Mouse (Mus musculus): ENCODE measurements at regions not wholly inside any gene's neighbourhood (a gene's known extent, or its start where the extent isn't known, plus 50 kb on each side); places are given as distances from the start of the nearest gene placed in this dataset.

DNA sequence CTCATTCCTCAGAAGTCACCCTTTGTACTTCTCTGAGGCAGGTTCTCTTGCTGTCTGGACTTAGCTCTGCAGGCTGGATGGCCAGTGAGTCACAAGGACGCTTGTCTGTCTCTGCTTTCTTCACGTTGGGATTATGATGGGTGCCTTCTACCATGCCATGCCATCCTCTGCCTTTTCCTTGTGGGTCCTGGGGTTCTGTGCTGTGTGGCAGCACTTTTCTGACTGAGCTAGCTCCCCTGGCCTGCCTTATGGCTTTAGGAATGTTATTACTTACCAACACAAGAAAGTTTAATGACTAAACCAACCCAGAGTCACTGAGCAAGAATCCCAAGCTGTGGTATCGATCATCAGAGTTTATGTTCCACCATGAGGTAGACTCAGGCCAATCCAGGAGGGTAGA lies 280.7 kb downstream of the Gm49356 start:
- no peak for DNase-seq (ENCODE audit: low spot score in 2 of 2)

DNA sequence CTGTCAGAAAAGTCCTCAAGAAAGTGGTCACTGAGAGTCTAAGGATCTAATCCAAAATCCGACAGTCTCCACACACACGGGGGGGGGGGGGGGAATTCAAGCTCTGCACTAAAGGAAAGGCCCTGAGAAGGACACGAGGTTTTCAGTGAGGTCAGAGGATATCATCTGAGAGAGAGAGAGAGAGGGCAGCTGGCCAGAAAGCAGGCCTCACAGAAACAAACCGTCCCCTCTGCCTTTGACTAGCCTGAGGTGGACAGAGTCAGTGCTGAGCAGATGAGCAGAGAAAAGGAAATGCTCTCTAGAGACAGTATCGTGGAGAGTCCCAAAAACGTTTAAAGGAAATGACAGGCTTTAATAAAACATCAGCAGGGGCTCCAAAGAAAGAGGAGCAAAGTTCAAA lies 282.0 kb downstream of the Gm49356 start:
- DNase-seq (ENCODE audit: low spot score in 2 of 2) = no peak

DNA sequence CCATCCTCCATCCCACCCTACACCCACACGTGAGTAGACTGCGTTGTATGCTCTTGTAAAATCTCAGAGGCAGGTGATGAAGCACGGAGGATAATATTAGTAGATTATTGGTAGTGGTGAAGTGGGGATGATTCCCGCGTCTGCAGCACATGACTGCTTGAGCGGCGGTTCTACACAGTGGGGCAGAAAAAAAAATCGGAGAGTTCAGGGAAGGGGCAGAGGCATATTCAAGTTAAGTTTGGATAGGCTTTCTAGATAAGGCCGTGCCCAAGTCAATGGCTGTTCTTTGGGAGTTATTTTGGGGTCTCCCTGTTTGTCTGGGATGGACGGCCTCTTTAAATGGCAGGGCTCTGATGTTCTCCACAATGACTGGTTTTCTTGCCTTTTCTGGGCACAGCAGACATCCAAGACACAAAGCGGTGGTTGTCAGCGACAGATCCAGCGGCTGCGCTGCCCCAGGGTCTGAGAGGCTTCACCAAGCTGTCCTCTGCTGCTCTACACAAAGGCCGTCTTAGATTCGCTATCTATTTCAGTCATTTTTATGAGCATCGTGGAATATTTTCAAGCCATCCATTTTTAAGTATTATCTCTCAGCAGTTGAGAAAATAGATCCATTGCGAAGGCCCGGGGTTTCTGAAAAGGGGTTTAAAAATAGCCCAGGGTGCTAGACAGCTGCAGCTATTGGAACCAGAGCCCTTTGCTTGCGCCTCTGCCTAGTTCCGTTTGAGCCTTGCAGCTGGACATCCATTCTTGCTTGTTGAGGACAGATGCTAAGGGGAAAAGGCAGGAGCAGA lies 284.6 kb downstream of the Gm49356 start:
- no peak for DNase-seq (ENCODE audit: low spot score in 2 of 2)

DNA sequence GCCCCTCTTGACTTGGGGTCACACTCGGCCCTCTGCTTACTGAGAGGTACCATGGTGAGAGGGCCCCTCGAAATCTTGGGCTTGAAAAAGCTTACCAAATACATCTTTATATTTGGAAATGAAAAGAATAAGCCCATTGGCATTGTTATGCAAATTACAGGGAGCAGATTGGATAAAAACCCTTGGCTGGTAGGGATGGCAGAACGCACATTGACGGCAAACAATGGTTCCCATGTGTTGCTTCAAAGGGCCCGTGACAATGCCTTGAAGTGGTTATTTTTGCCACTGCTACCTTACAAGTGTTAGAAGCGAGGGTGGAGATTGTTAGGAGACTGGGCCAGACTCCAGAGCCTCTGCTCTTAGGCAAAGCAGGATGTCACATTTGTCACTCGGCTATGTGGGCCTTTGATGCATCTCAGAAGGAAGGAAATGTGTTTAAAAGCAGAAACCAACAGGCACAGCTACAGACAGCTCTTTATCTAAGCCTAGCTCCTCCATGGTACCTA lies 285.2 kb downstream of the Gm49356 start:
- DNase-seq (ENCODE audit: low spot score in 2 of 2) = no peak

DNA sequence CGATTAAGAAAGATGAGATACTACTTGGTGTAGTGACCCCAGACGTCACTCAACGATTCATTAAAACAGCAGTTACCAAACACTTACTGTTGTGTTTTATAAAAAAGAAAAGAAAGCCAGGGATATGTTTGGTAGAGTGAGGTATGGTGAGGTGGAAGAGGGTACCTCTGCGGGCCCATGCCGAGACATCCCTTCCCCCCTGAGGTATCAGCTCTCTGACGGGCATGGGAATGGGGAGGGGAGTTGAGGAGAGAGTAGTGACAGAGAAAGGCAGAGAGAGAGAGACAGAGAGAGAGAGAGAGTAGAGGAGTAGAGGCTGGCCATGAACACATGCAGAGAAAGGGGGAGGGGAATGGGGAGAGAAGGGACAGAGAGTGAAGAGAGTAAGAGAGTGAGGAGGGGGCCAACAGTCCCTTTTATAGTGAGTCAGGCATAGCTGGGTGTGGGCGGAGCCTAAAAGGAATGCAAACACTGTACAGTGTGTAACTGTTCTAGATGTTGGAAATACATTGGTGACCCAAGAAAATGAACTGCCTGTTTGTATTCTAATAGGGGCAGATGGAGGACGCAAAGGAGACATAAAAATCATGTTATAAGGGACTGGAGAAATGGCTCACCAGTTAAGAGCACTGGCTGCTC lies 285.9 kb downstream of the Gm49356 start:
- DNase-seq (ENCODE audit: low spot score in 2 of 2) = no peak

DNA sequence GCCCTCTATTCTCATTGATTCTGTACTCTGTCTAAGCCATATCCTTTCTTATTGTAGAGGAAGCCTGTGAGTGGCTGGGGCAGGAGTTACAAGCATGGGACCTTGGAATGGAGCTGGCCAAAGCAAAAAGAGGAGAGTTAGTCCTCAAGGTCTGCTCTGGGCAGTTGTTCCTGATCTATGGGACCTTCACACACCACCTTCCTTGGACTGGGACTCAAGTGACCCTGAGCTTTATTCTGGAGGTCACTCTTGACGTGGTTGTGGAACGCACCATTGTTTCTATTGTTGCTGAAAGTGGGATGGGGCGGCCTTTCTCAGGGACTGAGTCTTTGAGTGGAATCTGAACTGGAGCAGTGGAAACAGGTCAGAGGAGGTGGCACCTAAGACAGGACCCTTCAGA lies 291.0 kb downstream of the Gm49356 start:
- DNase-seq (ENCODE audit: low spot score in 2 of 2) = no peak

DNA sequence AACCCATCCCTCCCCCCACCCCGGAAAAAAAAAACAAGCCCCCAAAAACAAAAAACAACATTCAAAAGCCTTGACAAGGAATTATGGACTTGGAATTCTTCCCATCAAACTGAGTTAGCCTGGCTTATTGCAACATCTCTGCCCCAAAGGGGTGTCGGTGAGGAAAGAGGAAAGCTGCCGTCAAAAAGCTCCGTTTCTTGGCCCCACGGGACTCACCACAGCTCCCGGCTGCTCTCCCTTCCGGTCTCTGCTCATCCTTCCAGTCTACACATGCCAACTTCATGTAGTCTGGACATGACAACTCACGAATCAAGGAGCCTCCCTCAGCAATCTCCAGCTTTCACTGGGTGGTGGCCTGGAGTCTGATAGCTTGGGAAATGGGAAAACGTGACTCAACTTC lies 295.4 kb downstream of the Gm49356 start:
- DNase-seq (ENCODE audit: low spot score in 2 of 2) = peak in 1 of 2 experiments; percentile 46

DNA sequence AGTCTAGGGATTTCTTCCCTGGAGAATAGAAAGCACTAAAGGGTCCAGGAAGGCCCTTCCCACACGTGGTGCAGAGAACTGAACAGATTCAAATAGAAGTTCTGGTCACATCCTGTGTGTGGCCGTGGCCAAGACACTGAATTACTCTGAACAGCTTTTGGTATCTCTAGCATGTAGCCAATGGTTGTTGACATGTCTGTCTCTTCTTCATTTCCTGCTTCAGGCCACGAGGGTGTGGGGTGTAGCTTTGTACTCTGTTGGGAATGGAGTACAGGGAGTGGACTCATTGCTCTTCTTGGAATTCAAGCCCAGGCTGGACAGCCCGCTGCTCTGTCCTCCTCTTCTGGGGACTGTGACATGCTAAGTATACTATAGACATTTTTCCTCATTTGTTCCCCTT lies 298.5 kb downstream of the Gm49356 start:
- no peak for DNase-seq (ENCODE audit: low spot score in 2 of 2)

DNA sequence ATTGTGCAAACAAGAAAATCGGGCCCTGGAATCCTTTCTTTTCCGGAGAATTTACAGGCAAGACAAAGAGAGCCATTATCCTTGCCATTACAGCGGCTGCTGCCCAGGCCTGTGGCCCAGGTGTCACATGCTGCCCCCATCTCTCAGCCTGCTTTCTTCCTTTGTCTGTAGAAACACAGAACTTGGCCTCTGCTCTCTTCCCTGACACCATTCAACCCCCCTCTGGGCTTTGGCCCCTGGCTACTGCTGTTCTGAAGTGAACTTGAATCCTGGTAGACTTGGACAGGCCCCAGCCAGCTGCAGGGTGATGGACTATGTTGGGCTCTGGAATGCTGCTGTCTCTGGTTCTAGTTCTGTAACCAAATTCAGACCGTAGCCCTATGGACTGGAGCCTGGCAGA lies 299.3 kb downstream of the Gm49356 start:
- no peak for DNase-seq (ENCODE audit: low spot score in 2 of 2)

DNA sequence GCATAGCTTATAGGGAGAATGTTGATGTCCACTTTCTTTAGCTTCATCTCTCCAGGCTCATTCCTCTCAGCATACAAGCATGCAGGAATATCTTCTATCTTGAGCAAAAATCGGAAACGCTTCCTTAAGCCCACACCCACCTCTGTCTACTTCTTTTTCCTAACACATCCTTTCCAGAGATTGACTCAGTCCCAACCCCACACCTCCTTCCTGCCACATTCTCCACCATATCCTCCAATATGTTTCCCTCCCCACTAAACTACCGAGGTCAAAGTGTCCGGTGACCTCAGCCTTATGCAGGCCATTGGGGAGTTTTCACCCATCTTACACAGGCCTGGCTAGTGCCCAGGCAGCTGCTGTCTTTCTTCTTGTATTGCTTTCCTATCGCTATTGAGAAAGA lies 301.4 kb downstream of the Gm49356 start:
- DNase-seq (ENCODE audit: low spot score in 2 of 2) = no peak

DNA sequence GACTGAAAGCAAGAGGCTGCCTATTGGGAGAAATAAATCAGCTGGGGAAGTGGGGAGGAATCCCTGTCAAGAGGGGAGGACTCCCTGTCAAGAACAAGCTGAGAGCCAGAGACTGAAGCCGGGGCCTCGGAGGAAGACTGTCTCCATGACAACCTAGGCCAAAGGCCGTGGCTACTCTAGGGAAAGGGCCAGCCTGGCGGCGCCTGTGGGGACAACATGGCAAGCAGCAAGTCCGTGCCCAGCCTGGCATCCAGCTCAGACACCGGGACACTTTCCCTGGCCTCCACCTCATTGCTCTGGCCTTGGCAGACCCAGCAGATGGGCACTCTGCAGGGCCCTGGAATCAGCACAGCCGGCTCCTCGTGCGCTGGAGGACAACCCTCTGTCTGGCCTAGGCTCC lies 305.3 kb downstream of the Gm49356 start:
- peak in 1 of 2 experiments; percentile 75 for DNase-seq (ENCODE audit: low spot score in 2 of 2)

DNA sequence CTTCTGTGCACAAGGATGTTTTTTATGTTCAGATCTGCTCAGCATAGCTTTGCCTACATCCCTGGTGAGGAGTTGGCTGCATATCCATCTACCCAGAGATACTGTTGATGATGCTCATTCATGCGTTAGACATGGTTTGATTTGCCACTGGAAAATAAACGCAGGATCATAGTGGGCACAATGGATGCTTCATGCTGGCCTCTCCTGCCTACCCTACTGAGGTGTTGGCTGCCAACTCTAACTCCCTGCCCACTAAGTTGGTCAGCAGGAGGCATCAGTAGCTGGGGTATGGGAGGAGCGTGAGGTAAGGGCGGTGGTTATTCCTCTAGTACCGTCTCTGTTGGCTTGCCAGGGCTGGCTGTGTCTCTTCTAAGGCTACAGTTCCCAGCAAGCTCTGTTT lies 307.3 kb downstream of the Gm49356 start:
- no peak for DNase-seq (ENCODE audit: low spot score in 2 of 2)

DNA sequence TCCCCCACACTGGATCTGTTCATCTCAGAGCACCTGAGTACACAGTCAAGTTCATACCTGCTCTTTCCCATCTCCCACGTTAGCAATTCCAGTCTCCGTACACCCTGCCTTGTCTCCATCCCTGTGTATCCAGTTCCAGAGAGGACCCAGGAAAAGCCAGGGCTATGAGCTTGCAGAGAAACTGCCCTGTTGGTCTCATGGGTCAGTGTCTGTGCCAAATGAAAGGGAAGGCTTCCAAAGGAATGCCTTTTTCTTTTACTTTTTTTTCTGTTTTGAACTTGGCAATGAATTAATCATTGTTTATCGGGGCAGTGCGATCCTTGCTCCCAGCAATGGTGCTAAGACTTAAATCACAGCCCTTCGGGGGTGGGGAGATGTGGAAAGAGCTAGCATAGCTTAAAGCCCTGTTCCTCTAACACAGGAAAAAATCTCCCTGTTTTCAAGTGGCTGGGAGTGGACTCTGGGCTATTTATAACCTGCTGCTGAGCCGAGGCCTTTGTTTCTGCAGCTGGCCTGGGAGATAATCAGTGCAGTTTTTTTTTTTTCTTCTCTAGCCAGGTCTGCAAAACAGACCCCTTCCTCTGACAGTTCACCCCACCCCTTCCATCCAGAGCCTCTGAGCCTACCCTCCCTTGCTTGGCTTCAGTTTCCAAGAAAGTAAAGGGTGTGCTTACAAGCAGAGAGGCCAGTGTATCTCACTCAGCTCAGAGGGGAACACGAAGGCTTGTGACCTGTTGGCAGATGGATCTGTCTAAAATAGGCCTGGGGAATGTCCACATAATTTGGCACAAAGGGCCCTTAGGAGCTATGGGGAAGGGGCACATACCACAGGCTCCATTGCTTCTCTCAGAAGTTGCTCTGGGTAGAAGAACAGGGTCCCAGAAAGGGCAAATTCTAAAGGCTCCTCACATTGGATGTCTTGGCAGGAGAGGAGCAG lies 308.6 kb downstream of the Gm49356 start:
- peak; percentile 20 to 65 for DNase-seq (ENCODE audit: low spot score in 2 of 2)

DNA sequence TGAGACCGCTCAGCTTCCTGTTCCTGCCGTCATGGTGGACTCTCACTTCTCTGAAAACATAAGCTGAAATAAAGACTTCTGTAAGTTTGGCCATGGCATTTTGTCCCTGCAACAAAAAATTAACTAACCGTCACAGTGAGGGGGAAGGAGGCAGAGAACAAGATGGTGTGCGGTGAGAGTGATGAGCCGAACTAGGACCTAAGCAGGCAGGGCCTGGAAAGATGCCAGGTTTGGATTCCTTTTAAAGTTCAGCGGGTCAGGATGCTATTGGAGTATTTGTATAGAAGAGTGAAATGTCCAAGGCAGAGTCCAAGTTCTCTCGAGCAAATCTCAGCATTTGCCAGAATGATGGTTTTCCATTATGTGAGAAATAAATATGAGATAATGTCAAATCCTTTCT lies 312.3 kb downstream of the Gm49356 start:
- DNase-seq (ENCODE audit: low spot score in 2 of 2) = no peak

DNA sequence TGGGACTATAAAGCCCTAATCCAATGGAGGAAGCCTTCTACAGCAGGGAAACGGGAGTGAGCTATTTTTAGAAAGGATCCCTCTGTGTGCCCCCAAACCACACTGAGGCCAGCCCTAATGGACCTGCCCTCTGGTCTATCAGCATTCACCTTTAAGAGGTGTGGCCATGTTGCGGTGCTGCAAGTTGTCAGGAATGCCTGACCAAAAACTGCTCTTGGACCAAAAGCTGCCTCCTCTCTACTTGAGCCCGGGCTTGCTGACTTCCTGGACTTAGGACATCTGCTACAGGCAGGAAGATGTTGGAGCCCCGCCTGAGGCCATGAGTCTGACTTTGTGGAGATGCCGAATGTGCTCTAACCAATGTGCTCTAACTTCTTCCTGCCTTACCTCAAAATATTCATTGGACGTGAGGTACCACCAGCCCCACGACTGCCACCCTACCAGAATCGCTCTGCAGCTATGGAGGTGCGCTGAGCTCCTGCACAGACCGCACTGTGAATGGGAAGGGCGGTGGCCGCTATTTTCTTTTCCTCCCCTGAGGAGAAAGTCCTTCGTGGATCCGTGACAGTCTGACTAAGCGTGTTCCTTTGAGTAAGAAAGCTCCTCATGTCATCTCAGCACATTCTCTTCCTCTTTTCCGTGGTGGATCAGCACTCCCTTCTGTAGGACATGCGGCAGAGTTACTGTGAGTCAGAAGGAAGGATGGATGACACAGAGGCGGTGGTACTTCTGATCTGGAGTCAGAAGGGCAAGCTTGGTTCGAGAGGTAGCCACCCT lies 313.0 kb downstream of the Gm49356 start:
- DNase-seq (ENCODE audit: low spot score in 2 of 2) = no peak

DNA sequence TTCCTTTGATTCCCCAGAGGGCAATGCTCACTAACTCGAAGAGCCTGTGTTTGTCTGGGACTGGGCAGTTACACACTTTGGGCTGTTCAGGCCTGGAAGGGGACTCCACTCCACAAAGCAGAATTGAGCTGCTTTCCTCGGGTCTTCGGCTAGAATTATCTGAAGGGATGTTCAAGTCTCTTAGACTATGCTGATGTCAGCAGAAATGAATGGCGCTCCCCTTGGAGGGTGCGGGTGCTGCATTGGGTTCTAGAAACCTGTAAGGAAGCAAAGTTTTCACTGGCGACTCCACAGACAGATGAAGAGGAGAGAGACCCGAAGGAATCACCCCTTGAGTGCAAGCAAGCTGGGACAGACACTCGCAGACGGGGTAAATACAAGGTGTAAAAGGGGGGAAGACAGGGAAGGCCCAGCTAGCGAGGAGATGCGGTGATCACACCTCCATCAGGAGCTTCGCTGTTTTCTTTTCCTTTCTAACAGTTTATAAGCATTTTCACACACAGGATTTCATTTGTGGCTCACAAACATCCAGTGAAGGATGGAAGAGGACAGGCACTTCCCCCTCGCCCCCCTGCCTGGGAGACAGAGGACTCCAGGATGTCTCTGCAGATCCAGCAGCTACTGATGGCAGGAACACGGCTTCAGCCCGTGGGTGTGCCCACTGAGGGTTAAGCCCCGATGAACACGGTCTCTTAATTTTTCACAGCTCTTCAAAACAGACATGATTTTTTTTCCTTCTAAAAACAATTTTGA lies 314.2 kb downstream of the Gm49356 start:
- no peak for DNase-seq (ENCODE audit: low spot score in 2 of 2)

DNA sequence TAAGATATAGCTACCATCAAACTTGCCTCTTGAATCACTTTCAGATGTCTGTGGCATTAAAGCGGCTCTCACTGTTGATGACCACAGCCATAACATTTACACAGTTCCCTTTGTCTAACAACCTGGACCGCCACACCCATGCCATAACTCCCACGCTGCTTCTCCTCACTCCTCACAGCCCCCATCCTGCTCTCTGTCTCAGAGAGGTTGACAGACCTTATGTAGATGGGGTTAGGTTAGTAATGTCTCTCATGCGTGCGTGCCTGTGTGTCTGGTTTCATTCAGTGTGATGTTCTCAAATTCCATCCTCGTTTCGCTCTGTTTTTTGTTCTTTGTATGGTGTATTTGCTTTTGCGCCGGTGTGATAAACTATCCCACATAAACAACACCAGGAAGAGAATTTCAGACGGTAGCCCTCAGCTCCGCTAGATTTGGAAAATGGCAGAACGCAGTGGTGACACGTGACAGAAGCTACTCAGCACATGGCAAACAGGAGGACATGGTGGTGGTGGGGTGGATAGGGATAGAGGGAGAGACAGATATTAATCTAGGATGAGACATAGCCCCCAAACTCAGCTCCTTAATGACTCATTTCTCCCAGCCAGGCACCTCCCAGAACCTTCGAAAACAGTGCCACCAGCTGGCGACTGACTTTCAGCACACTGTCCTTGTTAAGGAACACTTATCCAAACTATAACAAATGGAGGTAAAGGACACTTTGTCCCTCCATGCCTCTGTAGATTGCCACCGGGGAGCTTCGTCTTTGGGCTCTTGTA lies 314.9 kb downstream of the Gm49356 start:
- DNase-seq (ENCODE audit: low spot score in 2 of 2) = no peak

DNA sequence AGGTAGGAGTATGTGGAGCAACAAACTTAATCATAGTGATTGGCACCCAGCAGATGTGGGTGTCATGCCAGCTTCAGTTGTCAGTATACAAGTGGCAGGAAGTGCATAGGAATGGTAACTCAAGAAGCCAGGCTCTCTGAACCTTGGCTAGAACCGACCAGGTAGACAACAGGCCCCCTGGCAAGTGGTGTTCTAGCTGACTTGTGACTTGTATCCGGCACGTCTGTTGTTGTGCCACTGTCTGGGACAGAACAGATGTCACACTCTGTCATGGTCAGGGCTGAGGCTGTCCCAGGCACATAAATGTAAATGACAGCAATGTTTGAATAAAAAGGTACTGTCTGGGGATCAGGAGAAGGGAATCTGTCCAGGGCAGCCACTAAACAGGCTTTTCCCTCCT lies 316.0 kb downstream of the Gm49356 start:
- no peak for DNase-seq (ENCODE audit: low spot score in 2 of 2)

DNA sequence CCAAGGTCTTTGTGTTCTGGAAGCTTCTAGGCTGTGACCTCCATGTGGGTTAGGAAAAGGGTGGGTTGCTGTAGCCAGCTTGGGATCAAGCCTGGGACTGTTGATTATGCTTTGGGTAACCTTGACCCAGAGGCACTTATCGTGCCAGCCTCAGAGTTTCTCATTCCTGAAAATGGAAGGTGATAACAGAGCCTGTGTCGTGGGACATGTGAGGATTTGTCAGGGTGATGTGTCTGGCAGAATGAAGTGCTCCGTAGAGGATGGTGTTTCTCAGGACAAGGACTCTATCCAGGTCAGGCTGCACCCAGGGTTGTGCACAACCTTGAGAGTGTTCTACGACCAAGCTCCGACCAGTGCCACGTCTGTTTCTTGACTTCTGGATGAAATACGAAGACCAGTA lies 316.4 kb downstream of the Gm49356 start:
- no peak for DNase-seq (ENCODE audit: low spot score in 2 of 2)

DNA sequence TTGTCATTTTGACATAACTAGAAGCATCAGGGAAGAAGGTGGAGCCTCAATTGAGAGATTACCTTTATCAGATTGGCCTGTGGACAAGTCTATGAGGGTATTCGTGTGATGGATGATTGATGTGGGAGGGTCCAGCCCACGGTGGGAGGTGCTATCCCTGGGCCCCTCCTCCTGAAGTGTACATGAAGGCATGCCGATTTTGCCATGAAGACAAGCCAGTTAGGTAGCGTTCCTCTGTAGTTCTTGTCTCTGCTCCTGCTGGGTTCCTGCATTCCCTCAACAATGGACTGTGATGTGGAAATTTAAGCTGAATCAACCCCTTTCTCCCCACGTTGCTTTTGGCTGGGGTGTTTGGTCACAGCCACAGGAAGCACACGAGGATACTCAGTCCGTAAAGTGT lies 317.5 kb downstream of the Gm49356 start:
- no peak for DNase-seq (ENCODE audit: low spot score in 2 of 2)

Data from urinary bladder, postnatal 36 days (tissue).